Mouse (Mus musculus): ENCODE data around the gene Lrfn1.
"Not testable (repeated sequence)": the region's sequence is repeated elsewhere in the genome, so short reads cannot be mapped to it uniquely, and the experiment has no call there.

Lrfn1 gene

DNA sequence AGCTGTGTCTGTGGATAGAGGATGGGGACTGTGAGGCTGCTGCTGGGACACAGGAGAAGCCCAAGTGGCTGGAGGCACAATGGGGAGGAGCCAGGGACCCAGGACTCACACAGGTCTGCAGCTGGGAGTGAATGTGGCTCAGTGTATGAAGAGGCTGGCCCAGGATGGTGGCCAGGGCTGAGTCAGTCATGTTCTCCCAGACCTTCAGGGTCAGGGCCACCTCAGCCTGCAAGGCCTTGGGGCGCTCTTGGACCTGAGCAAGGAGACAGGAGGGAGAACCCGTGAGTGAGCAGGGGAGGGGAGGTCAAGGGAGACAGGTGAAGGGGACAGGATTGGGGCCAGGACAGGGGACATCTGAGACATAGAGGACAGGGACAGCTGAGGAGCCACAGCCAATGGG is 57.3 kb downstream of the Lrfn1 start:
- not testable (repeated sequence) for DNase-seq (ENCODE audit: extremely low read depth, low read depth, low spot score)

- not testable (repeated sequence) for DNase-seq (ENCODE audit: extremely low read depth, low read depth, low spot score)
Observed at GRCm38 (mm10) chr7:28510405-28510974, 58.7 kb downstream of the Lrfn1 start, which contains the start of gene Ifnl2. Ifnl2 (minus strand) TSS chr7:28510455.

DNA sequence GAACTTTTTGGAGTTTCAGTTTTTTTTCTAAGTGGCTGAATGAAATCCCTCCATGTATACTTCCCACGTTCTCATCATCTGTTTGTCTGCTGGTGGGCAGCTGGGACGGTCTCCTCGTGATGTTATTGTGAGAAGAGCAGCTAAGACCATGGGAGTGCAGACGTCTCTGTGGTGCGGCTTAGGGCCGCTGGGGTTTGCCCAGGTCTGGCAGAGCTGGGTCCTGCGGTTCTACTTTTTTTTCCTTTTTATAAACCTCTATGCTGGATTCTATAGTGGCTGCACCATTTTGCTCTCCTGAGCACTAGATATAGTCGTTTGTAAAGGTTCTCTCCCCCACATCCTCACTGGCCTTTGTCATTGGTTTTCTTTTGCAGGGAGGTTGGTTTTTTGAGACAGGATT is 59.7 kb downstream of the Lrfn1 start:
- DNase-seq (ENCODE audit: extremely low read depth, low read depth, low spot score), result no peak
